Mouse (Mus musculus): ENCODE measurements at regions not wholly inside any gene's neighbourhood (a gene's known extent, or its start where the extent isn't known, plus 50 kb on each side); places are given as distances from the start of the nearest gene placed in this dataset.

GRCm38 (mm10) chr11:56442381-56442780 lies 401.6 kb upstream of the Nmur2 start:
- ATAC-seq (replicated peaks; ENCODE audit: poor library complexity, severe bottlenecking), result no peak

GRCm38 (mm10) chr11:56441071-56441470 lies 400.3 kb upstream of the Nmur2 start:
- no peak for ATAC-seq (replicated peaks; ENCODE audit: poor library complexity, severe bottlenecking)

GRCm38 (mm10) chr11:56431089-56431488 lies 390.3 kb upstream of the Nmur2 start:
- ATAC-seq (replicated peaks; ENCODE audit: poor library complexity, severe bottlenecking), result no peak

GRCm38 (mm10) chr11:56384761-56385160 lies 344.0 kb upstream of the Nmur2 start:
- ATAC-seq (replicated peaks; ENCODE audit: poor library complexity, severe bottlenecking), result no peak

GRCm38 (mm10) chr11:56377535-56377934 lies 336.7 kb upstream of the Nmur2 start:
- no peak for ATAC-seq (replicated peaks; ENCODE audit: poor library complexity, severe bottlenecking)

GRCm38 (mm10) chr11:56374329-56374728 lies 333.5 kb upstream of the Nmur2 start:
- no peak for ATAC-seq (replicated peaks; ENCODE audit: poor library complexity, severe bottlenecking)

GRCm38 (mm10) chr11:56373624-56374023 lies 332.8 kb upstream of the Nmur2 start:
- no peak for ATAC-seq (replicated peaks; ENCODE audit: poor library complexity, severe bottlenecking)

GRCm38 (mm10) chr11:56357690-56358089 lies 316.9 kb upstream of the Nmur2 start:
- ATAC-seq (replicated peaks; ENCODE audit: poor library complexity, severe bottlenecking), result no peak

- ATAC-seq (replicated peaks; ENCODE audit: poor library complexity, severe bottlenecking), result no peak
These were observed 311.1 kb upstream of the Nmur2 start for GRCm38 (mm10) chr11:56351798-56352366.

GRCm38 (mm10) chr11:56351231-56351630 lies 310.4 kb upstream of the Nmur2 start:
- no peak for ATAC-seq (replicated peaks; ENCODE audit: poor library complexity, severe bottlenecking)

GRCm38 (mm10) chr11:56349766-56350165 lies 309.0 kb upstream of the Nmur2 start:
- no peak for ATAC-seq (replicated peaks; ENCODE audit: poor library complexity, severe bottlenecking)

GRCm38 (mm10) chr11:56348408-56348807 lies 307.6 kb upstream of the Nmur2 start:
- no peak for ATAC-seq (replicated peaks; ENCODE audit: poor library complexity, severe bottlenecking)

- no peak for ATAC-seq (replicated peaks; ENCODE audit: poor library complexity, severe bottlenecking)
These were observed 302.3 kb upstream of the Nmur2 start for GRCm38 (mm10) chr11:56343083-56343482.

- ATAC-seq (replicated peaks; ENCODE audit: poor library complexity, severe bottlenecking), result no peak
These were observed 300.9 kb upstream of the Nmur2 start for GRCm38 (mm10) chr11:56341731-56342130.

- no peak for ATAC-seq (replicated peaks; ENCODE audit: poor library complexity, severe bottlenecking)
These were observed 300.2 kb upstream of the Nmur2 start for GRCm38 (mm10) chr11:56341040-56341439.

- no peak for ATAC-seq (replicated peaks; ENCODE audit: poor library complexity, severe bottlenecking)
These were observed 297.7 kb upstream of the Nmur2 start for GRCm38 (mm10) chr11:56338511-56338910.

GRCm38 (mm10) chr11:56335937-56336336 lies 295.1 kb upstream of the Nmur2 start:
- ATAC-seq (replicated peaks; ENCODE audit: poor library complexity, severe bottlenecking), result no peak

- ATAC-seq (replicated peaks; ENCODE audit: poor library complexity, severe bottlenecking), result no peak
These were observed 279.5 kb upstream of the Nmur2 start for GRCm38 (mm10) chr11:56320293-56320692.

GRCm38 (mm10) chr11:56315221-56315987 lies 274.6 kb upstream of the Nmur2 start:
- no peak for ATAC-seq (replicated peaks; ENCODE audit: poor library complexity, severe bottlenecking)

GRCm38 (mm10) chr11:56309549-56309948 lies 268.7 kb upstream of the Nmur2 start:
- ATAC-seq (replicated peaks; ENCODE audit: poor library complexity, severe bottlenecking), result no peak

GRCm38 (mm10) chr11:56308383-56309105 lies 267.7 kb upstream of the Nmur2 start:
- ATAC-seq (replicated peaks; ENCODE audit: poor library complexity, severe bottlenecking), result no peak
